ENCODE assay signal across 30 mouse cellular contexts in genomic region chr11:71393406-71393805, GRCm38 (mm10).
A peak's percentile ranks its signal among the peaks of the same experiment; 100 is the strongest.
DNase-seq lines count a peak whose midpoint lies in the region; ATAC-seq lines count a peak whose summit lies in the region.
"Had no signal": no experiment of that assay in that cellular context is flagged by ENCODE, and none has a peak within 500 bp of the region (broad histone marks: within the 10 kb centered on the region; RNA-seq: fewer than 3 reads in every experiment).

No protein-coding gene starts in this region.

- H3K36me3 ChIP-seq in midbrain, embryonic 11.5 days (ENCODE audit: control insufficient read depth, insufficient read depth, low read length): no peaks in the 10 kb centered on the region
- H3K36me3 ChIP-seq in midbrain, embryonic 15.5 days (replicated peaks): no peaks in the 10 kb centered on the region
- H3K36me3 ChIP-seq: embryonic facial prominence, embryonic 10.5 days; embryonic facial prominence, embryonic 13.5 days; G1E; heart, embryonic 10.5 days; heart, embryonic 13.5 days had no signal

- no peak overlapping the region for H3K4me3 ChIP-seq in midbrain, embryonic 11.5 days (ENCODE audit: low read depth, low read length)
- no peak overlapping the region for H3K4me3 ChIP-seq in midbrain, embryonic 15.5 days
- H3K4me3 ChIP-seq: embryonic facial prominence, embryonic 10.5 days; embryonic facial prominence, embryonic 13.5 days; erythroblast, embryonic 14.5 days; forebrain, embryonic 13.5 days; heart, embryonic 10.5 days; heart, embryonic 13.5 days had no signal

- peak; percentile 61 to 62 for DNase-seq in cerebellum, postnatal 10 days
- no peak for DNase-seq in cerebellum, postnatal 4 days (ENCODE audit: low spot score in 2 of 2)
- peak; percentile 43 for DNase-seq in heart, adult 11 months
- no peak for DNase-seq in heart, adult 8-10 months (ENCODE audit: low spot score)
- peak; percentile 62 for DNase-seq in midbrain, embryonic 11.5 days (ENCODE audit: low spot score, missing footprints)
- DNase-seq: adrenal gland, adult 2 months; adrenal gland, postnatal 14 days; B cell, adult 2 months; cerebellum, adult 18-20 months; cerebellum, adult 9-10 months; cerebellum, postnatal 25 days; embryo, embryonic 11 days; gastrocnemius, postnatal 14 days; heart, adult 18-20 months; heart, postnatal 14 days; heart, postnatal 4 days; kidney, adult 18-20 months had no signal

- H3K4me1 ChIP-seq in midbrain, embryonic 11.5 days (ENCODE audit: control insufficient read depth, insufficient read depth, low read length): peaks cover 7% of the 10 kb centered on the region; the same call in 1 of the 2 replicates
- peaks cover 13% of the 10 kb centered on the region for H3K4me1 ChIP-seq in midbrain, embryonic 15.5 days
- H3K4me1 ChIP-seq: embryonic facial prominence, embryonic 13.5 days; heart, embryonic 10.5 days; heart, embryonic 13.5 days had no signal

- no peaks in the 10 kb centered on the region for H3K27me3 ChIP-seq in midbrain, embryonic 11.5 days (ENCODE audit: control insufficient read depth, insufficient read depth, low read length)
- H3K27me3 ChIP-seq in midbrain, embryonic 15.5 days (replicated peaks): no peaks in the 10 kb centered on the region
- H3K27me3 ChIP-seq: embryonic facial prominence, embryonic 13.5 days; forebrain, embryonic 13.5 days; heart, embryonic 13.5 days; Patski had no signal

- H3K9ac ChIP-seq in midbrain, embryonic 11.5 days (ENCODE audit: low read length): no peak overlapping the region
- no peak overlapping the region for H3K9ac ChIP-seq in midbrain, embryonic 15.5 days
- H3K9ac ChIP-seq: embryonic facial prominence, embryonic 13.5 days; forebrain, embryonic 13.5 days; heart, embryonic 13.5 days; hindbrain, embryonic 14.5 days had no signal

- H3K9me3 ChIP-seq in midbrain, embryonic 11.5 days (ENCODE audit: control insufficient read depth, low read length): no peaks in the 10 kb centered on the region
- no peaks in the 10 kb centered on the region for H3K9me3 ChIP-seq in midbrain, embryonic 15.5 days
- H3K9me3 ChIP-seq: embryonic facial prominence, embryonic 10.5 days; embryonic facial prominence, embryonic 13.5 days; forebrain, embryonic 13.5 days; heart, embryonic 10.5 days; heart, embryonic 13.5 days had no signal

- no peak overlapping the region for H3K4me2 ChIP-seq in midbrain, embryonic 11.5 days
- no peak overlapping the region for H3K4me2 ChIP-seq in midbrain, embryonic 15.5 days
- H3K4me2 ChIP-seq: embryonic facial prominence, embryonic 13.5 days; forebrain, embryonic 13.5 days; heart, embryonic 13.5 days; hindbrain, embryonic 14.5 days had no signal

- ATAC-seq in midbrain, embryonic 11.5 days (ENCODE audit: low FRiP score): no peak
- ATAC-seq in midbrain, embryonic 15.5 days (replicated peaks): no peak
- ATAC-seq: forebrain, embryonic 13.5 days; hindbrain, postnatal 0 days; inflammation-experienced regulatory T-cells, adult 6 months; intestine, embryonic 16.5 days; Patski had no signal

- WGBS in midbrain, embryonic 11.5 days: 88% methylated on average over 5 of the region's 5 CpGs
- WGBS in midbrain, embryonic 15.5 days: 83% methylated on average over 5 of the region's 5 CpGs

- no peak overlapping the region for H3K27ac ChIP-seq in midbrain, embryonic 11.5 days (ENCODE audit: low read depth, low read length)
- no peak overlapping the region for H3K27ac ChIP-seq in midbrain, embryonic 15.5 days
- H3K27ac ChIP-seq: embryonic facial prominence, embryonic 10.5 days; embryonic facial prominence, embryonic 13.5 days; forebrain, embryonic 13.5 days; heart, embryonic 10.5 days; heart, embryonic 13.5 days; hindbrain, embryonic 14.5 days; hindbrain, postnatal 0 days had no signal

Comparison
In these comparisons a context has a peak if more than half of its experiments do, and no peak if none do; other contexts are left out.
1. DNase-seq: peak in cerebellum, postnatal 10 days (2 of 2), heart, adult 11 months (single experiment) and midbrain, embryonic 11.5 days (single experiment); none in cerebellum, postnatal 4 days (0 of 2) and heart, adult 8-10 months (single experiment).